Mouse (Mus musculus) layer of hippocampus, postnatal 36 days (tissue): ENCODE results near the gene Aar2. TPM values are rescaled to one million over a fixed set of nuclear protein-coding genes. Genes with fewer than 3 reads are reported as not detected.
"Not testable (repeated sequence)": the region's sequence is repeated elsewhere in the genome, so short reads cannot be mapped to it uniquely, and the experiment has no call there.

ENCODE experiments used
- DNase-seq, 2 experiments: peaks; one replicate each; pipeline ENCODE4 v3.0.0; 2022
- total RNA-seq, 2 experiments: library from RNA; stranded (reverse); gene quantifications; 2 replicates each; pipeline ENCODE4 v1.2.3; 2021

Aar2 gene
- 10 to 100 TPM; 38.1 to 38.6 TPM for total RNA-seq

DNA sequence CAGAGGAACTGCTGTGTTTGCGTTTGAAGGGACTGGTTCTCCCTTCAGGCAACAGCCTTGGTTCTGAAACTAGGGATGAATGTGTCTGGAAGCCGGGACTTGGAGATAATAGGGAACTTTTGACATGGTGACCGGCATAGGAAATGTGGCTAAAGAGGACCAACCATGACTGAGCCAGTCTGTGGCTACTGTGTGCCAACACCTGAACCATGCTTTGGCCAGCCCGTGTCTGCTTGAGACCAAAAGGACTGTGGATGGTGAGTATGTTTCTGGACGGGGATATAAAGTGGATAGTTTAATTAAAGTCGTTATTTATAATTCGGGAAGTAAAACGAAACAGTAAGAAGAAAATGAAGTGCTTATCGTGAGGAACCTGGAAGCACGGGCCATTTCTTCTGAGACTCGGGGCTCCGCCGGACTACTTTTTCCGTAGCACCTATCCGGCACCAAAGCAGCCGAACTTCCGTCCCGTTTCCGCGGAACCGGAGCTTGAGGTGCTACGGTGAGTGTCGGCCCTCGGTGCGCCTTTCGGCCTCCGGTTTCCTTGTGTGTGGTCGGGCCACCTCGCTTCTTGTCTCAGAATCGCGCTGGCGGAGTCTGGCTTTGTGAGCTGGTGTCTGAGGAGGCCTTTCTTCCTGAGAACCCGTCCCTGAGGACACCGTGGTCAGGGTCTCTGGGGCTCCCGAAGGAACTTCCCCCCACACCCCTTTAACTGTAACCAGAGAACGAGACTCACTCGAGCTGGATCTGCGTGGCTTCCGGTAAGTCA, at the start of gene Aar2:
Gene Aar2, plus strand, starts transcription at position 462 of the 769 bp plus-strand sequence.
- peak; percentile 79 to 82 for DNase-seq

DNA sequence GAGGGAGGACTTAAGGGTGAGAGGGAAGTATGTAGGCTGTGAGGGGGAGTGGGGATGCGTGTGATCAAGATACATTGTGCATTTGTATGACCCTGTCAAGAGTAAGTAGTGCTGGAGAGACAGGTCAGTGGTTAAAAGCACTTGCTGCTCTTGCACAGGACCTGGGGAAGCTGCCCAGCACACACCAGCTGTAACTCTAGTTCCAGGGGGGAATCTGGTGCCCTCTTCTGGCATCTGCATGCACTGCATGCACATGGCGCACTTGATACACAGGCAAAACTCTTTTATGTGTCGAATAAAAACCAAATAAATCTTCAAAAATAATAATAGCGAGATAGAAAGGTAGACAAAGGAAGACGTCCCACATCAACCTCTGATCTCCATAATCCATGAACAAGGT, 49.5 kb upstream of the Aar2 start:
- no peak for DNase-seq

DNA sequence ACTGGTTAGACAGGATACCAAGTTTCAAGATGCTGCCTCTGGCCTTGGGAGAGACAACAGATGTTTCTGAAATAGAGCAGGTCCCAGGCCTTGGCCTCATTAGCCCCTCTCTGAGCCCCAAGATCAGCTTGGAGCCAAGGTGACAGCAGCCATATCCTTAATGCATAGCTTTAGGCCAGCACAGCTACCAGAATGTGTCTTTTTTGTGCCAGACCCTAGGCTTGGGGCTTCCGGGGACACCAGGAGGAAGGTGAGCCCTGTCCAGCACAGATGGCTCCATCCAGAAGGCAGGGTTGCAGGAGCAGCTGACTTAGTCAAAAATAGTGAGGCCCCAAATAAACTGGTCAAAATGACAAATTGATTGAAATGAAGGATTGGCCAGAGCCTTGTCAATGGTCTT, 46.4 kb upstream of the Aar2 start:
- no peak for DNase-seq

DNA sequence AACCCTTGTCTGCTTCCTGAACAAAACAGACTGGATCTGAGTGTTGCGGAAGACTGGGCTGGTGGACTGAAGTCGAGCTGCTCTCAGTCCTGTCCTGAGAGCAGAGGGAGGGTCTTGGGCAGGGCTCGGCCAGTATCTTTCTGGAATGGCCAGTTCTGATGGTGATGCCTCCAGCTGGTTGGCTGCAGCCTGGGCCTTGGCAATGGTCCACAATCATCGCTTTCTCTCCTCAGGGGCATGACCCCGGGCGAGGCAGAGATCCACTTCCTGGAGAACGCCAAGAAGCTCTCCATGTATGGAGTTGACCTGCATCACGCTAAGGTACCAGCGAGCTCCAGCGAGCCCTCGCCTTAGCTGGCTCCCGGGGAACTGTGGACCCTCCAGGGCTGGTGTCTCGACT, 41.9 kb upstream of the Aar2 start:
- DNase-seq, result no peak

DNA sequence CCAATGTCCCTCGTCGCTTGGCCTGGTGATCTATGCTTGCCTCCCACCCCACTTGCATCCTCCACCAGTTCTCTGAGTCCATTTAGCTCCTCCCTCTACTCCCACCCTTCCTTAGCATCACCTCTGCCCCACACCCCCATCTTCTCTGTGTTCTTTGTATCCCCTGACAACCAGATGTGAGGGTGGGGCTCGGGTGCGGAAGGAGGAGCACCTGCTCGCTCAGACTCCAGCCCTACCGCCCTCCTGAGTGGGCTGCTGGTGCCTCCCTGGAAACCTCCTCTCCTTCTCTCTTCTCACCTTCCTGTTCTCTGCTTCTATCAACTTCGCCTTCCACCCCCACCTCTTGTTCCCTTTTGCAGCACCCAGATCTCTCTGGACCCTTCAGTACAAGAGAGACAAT, 35.4 kb upstream of the Aar2 start:
- DNase-seq, result no peak

DNA sequence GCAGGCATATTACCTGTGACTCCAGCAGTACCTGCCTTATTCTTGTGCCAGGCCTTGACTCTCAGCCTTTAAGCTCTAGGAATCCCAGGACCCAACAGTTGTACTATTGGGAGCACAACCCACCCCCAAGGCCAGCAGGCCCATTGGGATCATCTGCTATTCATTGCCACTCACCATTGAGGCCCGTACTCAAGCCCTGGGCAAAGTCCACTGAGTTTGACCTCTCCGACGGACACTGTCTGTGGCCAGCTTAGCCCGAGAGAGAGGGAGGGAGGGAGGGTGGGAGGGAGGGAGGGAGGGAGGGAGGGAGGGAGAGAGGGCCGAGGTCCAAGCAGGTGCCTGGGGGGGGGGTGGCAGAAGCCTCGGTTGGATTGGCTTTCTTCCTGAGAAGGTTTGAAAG, 34.8 kb upstream of the Aar2 start:
- DNase-seq, result no peak

DNA sequence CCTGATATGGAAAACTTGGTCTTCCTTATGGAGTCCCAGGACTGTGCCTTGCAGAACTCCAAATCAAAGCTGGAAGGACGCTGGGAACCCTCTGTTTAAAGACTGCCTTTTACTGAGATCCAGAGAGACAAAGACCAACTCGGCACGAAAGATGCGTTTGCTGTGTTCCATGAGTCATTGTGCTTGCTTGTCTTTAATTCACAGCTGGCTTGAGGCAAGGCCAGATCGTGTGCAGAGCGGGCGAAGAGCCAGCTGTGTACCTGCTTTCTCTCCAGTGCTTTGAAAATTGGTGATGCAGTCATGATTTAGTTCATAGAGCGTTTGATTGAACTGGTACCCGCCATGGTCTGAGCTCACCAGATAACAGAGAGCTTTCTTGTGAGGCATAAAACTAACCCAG, 32.3 kb upstream of the Aar2 start:
- DNase-seq, result no peak

DNA sequence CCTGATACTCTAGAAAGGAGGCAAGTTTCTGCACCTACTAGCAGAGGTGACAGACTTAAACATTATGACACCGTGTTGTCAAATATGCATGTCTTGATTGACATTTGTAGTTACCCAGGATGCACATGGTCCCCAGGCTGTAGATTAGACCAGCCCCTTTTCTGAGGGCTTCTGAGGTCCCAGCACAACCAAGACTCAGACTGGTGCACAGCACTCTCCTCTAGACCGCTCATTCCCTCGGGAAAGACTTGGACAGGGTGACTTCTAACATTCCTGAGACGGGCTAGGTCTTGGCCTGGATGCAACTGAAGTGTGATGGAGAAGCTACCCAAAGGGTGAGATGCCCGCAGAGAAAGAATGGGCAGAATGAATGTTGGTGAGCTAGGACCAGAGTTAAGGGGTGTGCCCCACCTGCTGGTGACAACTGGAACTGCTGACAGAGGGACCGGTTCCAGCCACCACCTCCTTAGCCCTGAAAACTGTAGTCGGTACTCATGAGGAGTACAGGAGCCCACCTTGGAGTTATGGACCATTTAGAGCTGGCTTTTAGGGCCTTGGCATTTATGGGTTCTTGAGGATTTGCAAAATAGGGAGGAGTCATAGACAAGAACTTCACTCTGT, 31.7 kb upstream of the Aar2 start:
- DNase-seq, result peak; percentile 72 to 77

DNA sequence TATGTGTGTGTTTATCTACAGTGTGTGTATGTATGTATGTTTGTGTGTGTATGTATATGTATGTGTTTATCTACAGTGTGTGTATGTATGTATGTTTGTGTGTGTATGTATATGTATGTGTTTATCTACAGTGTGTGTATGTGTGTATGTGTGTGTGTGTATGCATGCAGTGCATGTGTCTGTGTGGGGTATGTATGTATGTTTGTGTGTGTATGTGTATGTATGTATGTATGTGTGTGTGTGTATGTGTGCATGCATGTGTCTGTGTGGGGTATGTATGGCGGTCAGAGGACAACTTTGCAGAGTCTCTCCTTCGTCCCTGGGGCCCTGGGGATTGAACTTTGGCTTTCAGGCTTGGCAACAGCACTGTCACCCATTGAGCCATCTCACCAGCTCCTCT, 30.7 kb upstream of the Aar2 start:
- not testable (repeated sequence) for DNase-seq

DNA sequence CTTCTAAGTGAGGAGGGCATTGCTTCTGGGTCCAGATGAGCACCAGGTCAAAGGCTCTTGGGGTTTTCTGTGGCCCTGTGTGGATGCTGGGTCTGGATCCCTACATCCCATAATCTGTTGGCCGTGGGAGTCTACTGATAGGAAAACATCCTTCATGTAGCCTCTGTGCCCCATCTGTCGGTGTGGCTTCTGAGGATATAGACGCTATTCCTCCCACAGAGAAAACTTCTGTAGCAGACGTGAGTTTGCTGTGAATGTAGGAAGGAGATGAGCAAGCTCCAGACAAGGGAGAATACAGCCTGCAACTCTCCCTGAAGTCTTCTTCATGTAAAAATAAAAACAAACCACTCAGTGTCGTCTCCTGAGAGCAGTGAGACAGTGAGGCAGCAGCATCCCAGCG, 29.1 kb upstream of the Aar2 start:
- DNase-seq, result no peak

DNA sequence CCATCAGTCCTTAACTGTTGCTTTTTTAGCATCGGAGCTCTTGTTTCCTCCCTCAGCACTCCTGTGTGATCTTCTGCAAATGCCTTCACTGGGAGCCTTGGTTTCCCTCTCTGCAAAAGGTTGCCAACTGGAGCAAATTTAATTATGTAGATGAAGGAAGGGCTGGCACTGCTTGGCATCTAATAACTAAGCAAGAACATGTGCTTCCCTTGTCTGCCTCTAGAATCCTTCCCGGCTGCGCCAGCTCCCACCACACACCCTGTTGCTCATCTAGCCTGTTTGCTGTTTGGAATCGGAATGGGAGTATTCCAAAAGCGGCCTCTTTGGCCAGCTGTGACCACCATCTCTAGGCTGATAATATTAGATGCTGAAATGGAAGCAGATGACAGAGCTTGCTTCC, 27.8 kb upstream of the Aar2 start:
- DNase-seq, result no peak

DNA sequence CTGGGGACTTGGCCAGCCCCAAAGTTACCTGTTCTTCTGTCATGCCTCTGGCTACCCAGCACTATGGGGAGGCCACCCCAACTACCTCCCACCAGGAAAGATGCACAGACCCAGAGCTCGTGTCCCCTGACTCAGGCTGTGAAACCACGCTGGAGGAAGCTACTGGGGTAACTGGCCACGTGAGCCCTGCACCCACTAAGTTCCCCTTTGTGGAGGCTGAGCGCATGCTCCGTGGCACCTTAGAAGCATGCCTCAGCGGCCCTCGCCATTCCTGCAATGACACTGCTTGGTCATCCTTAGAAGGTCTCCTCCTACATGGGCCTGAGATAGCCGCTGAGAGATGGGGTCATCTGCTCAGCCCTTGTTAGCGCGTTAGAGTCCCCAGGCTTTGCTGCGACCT, 24.4 kb upstream of the Aar2 start:
- DNase-seq, result no peak

DNA sequence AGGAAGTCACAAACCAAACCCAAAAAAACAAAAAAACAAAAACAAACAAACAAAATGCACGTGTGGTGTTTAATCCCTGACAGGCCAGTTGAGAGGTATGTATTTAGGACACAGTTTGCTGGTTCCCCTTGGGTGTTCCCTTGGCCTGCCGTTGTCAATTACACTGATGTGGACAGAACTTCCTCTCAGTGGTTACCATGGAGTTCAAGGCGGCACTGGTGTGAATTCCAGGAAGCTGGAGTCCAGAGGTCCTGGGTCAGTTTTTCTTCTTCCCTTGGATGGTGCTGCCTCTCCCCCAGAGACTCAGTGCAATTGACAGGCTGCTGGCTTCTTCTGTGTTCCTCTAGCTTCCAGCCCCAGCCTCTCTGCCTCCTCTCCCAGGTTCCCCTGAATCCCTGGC, 23.3 kb upstream of the Aar2 start:
- no peak for DNase-seq

DNA sequence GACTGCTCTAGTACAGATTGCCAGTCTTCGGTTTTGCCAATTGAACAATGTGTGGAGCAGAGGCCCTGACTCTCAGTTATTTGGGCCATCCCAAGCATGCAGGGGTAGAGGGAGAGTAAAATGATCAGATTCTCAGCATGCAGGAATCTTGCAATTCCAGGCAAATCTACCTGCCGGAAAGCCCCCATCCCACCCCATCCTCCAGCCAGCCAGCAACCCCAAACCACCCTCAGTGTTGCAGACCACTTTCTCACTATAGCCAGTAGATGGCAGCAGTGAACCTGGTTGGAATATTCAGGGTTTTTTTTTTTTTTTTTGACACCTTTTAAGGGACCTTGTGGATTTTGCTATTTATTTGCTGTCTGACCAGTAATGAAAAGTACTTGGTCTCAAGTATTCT, 17.7 kb upstream of the Aar2 start:
- no peak for DNase-seq

DNA sequence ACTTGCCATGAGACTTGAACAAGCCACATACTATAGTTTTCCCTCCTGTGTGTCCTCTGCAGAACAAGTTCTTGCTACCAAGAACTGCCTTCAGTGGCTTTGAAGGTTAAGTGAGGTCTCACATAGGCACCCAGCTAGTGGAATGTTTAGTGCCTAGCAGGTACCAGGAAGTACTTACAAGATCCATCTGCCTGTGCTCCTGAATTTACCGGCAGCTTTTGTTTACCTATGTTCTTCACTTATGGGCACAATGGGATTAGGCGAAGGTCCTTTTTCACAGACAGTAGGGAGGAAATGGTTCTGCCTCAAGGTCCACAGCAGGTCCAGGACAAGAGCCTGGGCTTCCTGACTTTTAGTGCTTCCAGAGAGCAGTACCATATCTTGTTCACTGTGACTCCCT, 14.2 kb upstream of the Aar2 start:
- no peak for DNase-seq

DNA sequence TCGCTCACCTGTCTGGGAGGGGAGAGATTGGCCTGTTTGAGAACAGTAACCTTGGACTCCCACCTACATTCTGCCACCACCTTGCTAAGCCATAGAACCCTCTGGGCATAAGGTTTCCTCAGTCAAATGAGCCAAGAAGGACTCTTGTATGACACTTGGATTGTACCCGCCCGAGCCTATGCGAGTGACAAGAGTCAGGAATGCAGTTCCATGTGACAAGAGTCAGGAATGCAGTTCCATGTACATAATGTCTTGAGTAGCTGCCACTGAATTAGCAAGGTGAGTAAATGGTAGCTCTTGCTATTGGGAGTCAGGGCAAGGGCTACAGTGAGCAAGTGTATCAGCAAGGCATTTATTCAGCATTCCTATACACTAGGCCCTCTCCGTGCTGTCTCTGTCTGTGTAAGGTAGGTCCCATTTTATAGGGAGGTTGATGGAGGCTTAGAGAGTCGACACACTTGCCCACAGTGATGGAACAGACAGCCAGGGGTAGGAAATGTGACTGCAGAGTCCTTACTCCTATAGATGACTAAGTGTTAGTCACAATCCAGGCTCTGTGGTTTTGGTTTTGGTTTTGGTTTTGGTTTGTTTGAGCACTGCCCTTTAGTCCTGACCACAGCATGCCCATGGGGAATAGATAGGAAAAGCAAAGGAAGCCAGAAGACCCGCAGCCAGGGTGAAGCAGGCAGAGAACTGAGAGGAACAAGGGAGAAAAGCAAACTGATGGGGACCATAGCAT, 8.4 kb upstream of the Aar2 start:
- DNase-seq, result no peak

DNA sequence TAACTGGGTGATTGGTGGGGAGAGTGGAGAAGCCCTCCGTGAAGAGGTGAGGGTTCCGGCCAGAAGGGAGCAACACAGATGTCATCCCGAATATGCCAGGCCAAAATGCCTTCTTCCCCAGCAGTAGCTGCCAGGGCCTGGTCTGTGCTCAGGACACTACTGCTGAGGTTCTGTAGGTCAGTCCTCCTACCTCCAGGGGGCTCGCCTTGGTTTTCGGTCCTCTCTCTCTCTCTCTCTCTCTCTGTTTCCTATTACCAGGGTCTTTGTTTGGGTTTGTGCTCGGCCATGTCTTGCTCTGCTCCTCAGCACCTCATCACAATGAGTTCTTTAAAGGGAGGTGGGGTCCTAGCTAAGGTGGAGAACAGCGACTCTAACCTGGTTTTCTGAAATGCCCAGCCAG, 6.4 kb upstream of the Aar2 start:
- no peak for DNase-seq

DNA sequence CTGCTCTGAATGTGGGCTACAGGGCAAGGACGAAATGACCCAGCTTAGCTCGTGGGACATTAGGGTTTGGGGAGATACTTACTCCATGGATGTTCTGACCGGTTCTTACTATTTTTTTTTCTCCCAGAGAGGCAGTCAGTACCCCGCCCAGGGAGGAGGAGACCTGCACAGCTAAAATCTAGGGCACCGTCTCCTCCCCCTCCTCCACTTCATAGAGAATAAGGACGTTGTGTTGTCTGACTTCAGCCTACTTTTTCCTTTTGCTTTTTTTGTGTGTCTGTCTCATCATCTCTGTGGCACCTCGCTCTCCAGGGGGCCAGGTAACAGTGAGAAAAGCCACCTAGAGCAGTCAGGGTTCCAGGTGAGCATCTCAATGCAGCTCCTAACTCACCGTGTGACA, 5.0 kb upstream of the Aar2 start:
- no peak for DNase-seq

DNA sequence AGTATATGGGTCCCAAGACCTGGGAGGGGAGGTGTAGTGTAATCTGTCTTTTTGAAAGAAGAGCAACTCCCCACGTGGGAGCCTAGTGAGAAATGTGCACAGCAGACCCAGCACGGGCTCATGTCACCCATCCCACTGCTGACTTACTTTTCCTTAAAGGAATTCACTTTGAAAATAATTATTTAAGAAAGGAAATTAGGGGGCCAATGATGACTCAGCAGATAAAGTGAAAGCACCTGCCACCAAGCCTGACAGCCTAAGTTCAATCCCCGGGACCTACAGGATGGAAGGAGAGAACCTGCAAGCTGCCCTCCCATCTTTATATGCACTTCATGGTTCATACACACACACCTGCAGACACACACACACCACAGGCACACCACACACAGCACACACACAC, 3.6 kb upstream of the Aar2 start:
- no peak for DNase-seq

DNA sequence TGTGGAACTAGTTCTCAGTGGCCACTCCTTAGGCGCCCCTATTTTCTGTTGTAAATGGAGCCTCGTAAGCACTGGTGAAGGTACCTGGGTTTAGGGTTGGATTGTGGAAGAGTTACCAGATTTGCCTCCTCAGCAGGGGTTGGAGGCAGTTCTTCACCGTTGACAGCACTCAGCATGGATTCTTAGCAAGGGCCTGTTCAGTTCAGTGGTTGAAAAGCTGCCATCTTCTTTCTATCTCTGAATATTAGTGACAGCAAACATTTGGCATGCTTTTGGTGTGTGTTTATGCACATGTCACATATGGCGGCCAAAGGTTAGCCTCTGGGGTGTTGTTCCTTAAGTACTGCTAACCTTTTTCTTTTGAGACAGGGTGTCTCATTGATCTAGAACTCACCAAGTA, 5.0 kb downstream of the Aar2 start:
- DNase-seq, result no peak

DNA sequence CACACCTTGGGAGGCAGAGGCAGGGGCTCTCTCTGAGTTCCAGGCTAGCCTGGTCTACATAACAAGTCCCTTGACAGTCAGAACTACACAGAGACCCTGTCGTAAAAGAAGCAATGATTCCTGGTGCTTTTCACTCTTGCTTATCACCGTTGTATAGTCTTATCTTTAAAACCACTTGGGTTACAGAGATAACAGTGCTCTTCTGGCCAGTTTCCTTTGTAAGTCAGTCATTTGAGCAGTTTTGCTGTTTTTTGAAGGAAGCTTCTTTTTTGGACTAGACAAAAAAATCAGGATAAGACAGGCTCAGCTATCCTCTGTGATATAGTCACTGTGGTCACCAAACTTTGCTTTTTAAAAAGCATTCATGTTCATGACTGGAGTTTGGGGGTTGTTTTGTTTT, 14.4 kb downstream of the Aar2 start:
- DNase-seq, result no peak

DNA sequence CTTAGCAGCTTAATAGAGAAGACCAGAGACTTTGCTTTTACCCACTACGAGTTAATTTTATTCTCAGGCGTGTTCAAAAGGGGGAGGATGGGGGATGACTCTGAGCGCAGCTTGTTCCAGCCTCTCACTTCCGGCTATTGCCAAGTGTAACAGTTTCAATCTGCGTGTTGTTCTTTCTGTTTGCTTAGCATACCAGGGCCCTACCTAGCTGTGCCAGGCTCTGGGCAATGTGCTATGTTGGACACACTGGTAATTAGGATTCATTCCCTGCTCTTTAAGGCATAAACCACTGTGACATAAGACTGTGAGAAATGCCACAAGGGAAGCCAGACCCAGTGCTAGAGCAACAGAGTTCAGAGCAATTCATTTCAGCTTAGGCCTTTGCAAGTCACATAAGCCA, 16.2 kb downstream of the Aar2 start:
- DNase-seq, result peak; percentile 66 to 71

DNA sequence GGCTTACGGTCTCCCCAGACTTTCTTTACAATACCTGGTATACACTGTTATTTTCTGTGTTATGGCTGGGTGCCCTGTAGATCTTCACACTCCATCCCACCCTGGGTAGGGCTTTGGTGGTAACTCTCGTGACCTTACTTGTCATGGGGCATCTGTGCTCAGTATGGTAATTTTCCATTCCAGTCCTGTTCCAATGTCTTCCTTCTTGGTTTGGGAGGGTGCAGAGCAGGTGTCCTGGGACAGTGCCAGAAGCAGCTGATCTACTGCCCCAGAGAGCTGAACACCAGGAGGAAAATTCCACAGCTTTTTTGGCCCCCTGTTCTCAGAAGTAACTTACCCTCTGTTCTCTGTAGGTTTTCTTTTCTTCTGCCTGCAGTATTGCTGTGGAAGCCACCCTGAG, 19.1 kb downstream of the Aar2 start:
- DNase-seq, result no peak

DNA sequence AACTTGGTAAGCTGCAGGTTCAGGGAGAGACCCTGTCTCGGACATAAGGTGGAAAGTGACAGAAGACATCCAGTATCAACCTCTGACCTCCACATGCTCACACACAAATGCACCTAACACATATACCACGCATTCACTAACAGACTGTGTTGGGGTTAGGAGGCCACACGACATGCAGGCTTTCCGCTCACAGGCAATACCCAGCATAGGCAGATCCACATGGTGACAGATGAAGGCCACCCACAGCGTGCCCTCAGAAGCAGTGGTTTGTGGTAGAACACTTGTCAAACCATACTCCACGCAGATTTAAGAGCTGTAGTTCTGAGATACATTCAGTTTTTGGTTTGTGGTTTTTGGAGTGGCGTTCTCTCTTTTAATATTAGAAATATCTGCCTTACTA, 21.3 kb downstream of the Aar2 start:
- DNase-seq, result no peak
